Mouse (Mus musculus) testis, postnatal 14 days (tissue): Measurements from ENCODE around the gene Tmc7.

Experiments used
- DNase-seq: peaks from one replicate; pipeline ENCODE4 v3.0.0; 2021; ENCODE audit warnings: low spot score

Tmc7 gene

GRCm38 (mm10) chr7:118585856-118586255 lies 1.3 kb upstream of the Tmc7 start:
- DNase-seq: peak; percentile 61

- DNase-seq: no peak
Measured at GRCm38 (mm10) chr7:118584926-118585325, 390 bp upstream of the Tmc7 start.

- no peak for DNase-seq
Measured at GRCm38 (mm10) chr7:118583821-118584220, 715 bp downstream of the Tmc7 start.

GRCm38 (mm10) chr7:118579938-118580337 lies 4.6 kb downstream of the Tmc7 start:
- DNase-seq: no peak

GRCm38 (mm10) chr7:118578269-118578668 lies 6.3 kb downstream of the Tmc7 start:
- DNase-seq: no peak

GRCm38 (mm10) chr7:118572039-118572438 lies 12.5 kb downstream of the Tmc7 start:
- peak; percentile 46 for DNase-seq

- no peak for DNase-seq
Measured at GRCm38 (mm10) chr7:118571350-118571749, 13.2 kb downstream of the Tmc7 start.

GRCm38 (mm10) chr7:118569121-118569543 lies 15.4 kb downstream of the Tmc7 start:
- no peak for DNase-seq

- DNase-seq: no peak
Measured at GRCm38 (mm10) chr7:118554290-118554689, 30.2 kb downstream of the Tmc7 start.

GRCm38 (mm10) chr7:118553881-118554280 lies 30.7 kb downstream of the Tmc7 start:
- no peak for DNase-seq

- DNase-seq: no peak
Measured at GRCm38 (mm10) chr7:118547451-118547850, 37.1 kb downstream of the Tmc7 start.

GRCm38 (mm10) chr7:118544128-118544527 lies 40.4 kb downstream of the Tmc7 start:
- DNase-seq: no peak

- no peak for DNase-seq
Measured at GRCm38 (mm10) chr7:118535076-118535475, 49.5 kb downstream of the Tmc7 start.

- no peak for DNase-seq
Measured at GRCm38 (mm10) chr7:118534326-118534725, 50.2 kb downstream of the Tmc7 start.

- DNase-seq: peak; percentile 95
Measured at GRCm38 (mm10) chr7:118533178-118533578, 51.4 kb downstream of the Tmc7 start, which contains the start of gene Coq7. Gene Coq7, minus strand, starts transcription at chr7:118533356.

GRCm38 (mm10) chr7:118532519-118533177 lies 51.9 kb downstream of the Tmc7 start:
- DNase-seq: peak; percentile 96

- no peak for DNase-seq
Measured at GRCm38 (mm10) chr7:118526967-118527366, 57.6 kb downstream of the Tmc7 start.

GRCm38 (mm10) chr7:118522077-118522476 lies 62.5 kb downstream of the Tmc7 start:
- DNase-seq: no peak

- DNase-seq: no peak
Measured at GRCm38 (mm10) chr7:118519661-118520060, 64.9 kb downstream of the Tmc7 start.

- DNase-seq: no peak
Measured at GRCm38 (mm10) chr7:118518687-118519086, 65.8 kb downstream of the Tmc7 start.

GRCm38 (mm10) chr7:118517819-118518218 lies 66.7 kb downstream of the Tmc7 start:
- DNase-seq: no peak

- DNase-seq: no peak
Measured at GRCm38 (mm10) chr7:118508556-118508955, 76.0 kb downstream of the Tmc7 start.

- no peak for DNase-seq
Measured at GRCm38 (mm10) chr7:118503844-118504243, 80.7 kb downstream of the Tmc7 start.

- no peak for DNase-seq
Measured at GRCm38 (mm10) chr7:118502333-118502732, 82.2 kb downstream of the Tmc7 start.
